Mouse (Mus musculus): Measurements from ENCODE around the gene Jtb. TPM values are rescaled to one million over a fixed set of nuclear protein-coding genes. Genes with fewer than 3 reads are reported as not detected.

Jtb gene
- total RNA-seq (2021) = 10 to 100 TPM; 62.8 to 64.6 TPM
- long read RNA-seq, experiment 1, transcript Jtb-201 (5 exons, 1,101 nt) = major isoform, 58 of 82 reads
- long read RNA-seq, experiment 1, partial matches to known transcripts = 6 of 82 reads
- long read RNA-seq, experiment 1, other reads (novel, unspliced or antisense) = 18 of 82 reads
- long read RNA-seq, experiment 2, transcript Jtb-201 (5 exons, 1,101 nt) = major isoform, 68 of 103 reads
- long read RNA-seq, experiment 2, partial matches to known transcripts = 10 of 103 reads
- long read RNA-seq, experiment 2, other reads (novel, unspliced or antisense) = 25 of 103 reads

DNA sequence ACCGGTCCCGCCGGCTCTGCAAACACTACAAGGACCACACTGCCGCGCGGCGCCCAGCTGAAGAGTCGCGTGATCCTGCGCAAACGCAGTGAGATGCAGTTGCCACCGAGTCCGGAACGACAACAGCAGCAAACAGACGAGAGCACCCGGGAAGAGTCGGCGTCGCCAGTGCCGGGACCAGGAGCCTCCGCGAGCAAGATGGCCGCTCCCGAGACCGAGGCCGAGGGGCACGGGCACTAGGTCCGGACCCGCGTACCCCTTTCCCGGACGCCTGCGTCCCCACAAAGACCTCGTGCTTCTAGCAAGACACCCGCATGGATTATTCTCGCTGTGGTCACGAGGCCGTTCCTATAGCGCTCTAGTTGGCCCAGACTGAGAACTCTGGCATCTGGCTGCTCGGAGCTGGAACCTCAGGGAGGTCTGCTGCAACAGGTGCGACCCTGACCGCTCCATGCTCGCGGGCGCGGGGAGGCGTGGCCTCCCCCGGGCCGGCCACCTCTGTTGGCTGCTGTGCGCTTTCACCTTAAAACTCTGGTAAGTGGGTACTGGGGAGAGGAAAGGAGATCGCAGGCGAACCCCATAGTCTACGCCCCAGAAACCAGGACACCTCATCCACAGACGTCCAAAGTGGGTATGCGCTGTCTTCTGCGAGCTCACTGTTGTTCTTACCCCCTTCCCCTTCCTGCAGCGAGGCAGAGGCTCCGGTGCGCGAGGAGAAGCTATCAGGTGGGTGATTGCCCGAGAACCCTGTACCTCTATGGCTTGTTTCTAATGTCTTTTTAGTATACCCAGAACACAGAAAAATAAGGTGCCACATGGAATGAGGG is at the start of gene Jtb:
Gene Jtb (plus strand): TSS at position 91 of the 827 bp plus-strand sequence.
- DNase-seq (ENCODE audit: low spot score in 2 of 2) = peak; percentile 66 to 86

DNA sequence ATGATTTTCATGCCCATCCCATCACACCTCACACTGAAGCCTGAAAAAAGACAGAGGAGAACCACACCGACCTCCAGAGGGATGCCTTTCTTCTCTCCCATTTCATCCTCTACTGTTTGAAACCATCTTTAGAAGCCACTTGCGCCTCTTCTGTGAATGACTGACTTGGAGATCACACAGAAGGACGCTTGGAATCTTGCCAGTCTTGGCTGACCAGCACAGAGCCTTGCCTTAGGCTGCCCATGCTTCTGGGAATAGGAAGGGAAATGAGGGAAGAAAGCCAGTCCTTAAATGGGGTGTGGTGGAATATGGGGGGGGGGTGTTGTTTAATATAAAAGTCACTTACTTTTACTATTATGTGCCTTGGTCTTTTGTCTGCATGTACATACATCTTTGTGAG is 47.8 kb upstream of the Jtb start:
- DNase-seq (ENCODE audit: low spot score in 2 of 2) = no peak

DNA sequence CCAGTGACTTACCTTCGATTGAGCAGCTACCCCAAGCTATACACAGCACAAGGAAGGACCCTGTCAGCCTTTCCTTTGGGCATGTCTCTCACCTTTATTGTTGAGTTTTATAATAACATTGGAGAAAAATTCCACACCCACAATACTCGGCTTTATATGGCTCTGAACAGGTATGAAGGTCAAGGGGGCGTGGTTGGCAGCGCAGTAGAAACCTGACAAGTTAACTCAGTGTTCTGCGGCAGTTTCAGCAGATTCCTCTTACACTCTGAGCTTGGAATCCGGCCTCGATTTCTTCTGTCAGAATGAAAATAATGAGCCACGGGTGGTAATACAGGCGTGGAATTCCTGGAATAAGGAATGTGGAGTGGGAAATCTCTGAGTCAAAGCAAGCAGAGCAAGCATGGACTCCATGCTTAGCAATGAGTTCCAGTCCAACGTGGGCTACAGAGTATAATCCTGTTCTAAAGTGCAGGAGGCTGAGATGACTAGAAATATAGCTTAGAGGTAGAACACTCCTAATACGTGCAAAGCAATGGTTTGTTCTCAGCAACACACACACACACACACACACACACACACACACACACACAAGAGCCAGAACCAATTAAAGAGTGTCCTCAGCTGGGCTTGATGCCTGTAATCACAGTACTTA is 40.4 kb upstream of the Jtb start:
- DNase-seq (ENCODE audit: low spot score in 2 of 2) = no peak

DNA sequence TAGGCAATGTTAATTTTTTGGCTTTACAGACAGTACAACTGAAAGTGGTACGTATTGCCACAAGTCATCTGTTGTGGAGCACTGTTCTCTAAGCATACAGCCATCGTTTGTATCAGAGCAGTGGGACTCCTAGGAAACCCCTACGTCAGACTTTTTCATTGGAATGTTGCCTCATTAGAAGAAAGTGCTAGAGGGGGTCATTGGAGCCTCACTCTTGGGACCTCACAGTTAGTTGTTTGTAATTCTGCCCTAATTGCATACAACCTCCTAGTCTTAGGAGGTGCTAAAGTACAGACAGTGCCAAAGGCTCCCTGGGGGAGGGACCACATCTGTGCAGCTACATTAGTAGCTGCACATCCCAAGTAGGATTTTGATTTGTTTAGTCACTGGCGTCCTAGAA is 36.6 kb upstream of the Jtb start:
- DNase-seq (ENCODE audit: low spot score in 2 of 2) = no peak

DNA sequence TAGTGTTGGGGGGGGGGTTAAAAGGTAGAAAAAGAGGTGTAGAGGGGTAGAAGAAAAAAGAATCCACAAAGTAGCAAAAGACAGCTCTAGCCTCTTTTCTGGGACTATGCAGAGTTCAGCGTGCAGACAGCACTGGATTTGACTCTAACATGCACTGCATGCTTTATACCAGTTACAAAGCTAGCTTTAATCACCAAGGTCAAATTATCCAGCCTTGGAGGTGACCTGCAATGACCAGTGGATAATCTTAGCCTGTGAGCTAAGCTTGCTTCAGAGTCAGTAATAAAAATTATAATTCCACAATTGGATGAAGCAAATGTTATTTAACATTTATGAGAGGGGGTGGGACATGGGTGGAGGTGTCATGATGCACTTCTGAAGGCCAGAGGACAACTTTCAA is 35.8 kb upstream of the Jtb start:
- DNase-seq (ENCODE audit: low spot score in 2 of 2) = no peak

DNA sequence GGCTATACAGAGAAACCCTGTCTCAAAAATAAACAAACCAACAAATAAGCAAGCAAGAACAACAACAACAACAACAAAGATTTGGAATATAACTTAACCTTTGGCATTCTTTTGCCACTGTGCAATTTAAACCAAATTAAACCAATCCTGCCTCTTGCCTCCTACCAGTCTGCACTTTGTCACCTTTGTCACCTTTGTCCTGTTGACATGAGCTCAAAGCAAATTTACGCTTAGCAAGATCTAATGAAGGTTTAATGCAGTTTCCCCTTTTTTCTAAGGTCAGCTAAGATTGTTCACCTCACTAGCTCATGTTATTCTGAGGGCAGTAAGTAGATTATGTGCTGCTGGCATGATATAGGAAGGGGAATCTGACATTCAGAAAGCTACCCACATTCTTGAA is 33.8 kb upstream of the Jtb start:
- no peak for DNase-seq (ENCODE audit: low spot score in 2 of 2)

DNA sequence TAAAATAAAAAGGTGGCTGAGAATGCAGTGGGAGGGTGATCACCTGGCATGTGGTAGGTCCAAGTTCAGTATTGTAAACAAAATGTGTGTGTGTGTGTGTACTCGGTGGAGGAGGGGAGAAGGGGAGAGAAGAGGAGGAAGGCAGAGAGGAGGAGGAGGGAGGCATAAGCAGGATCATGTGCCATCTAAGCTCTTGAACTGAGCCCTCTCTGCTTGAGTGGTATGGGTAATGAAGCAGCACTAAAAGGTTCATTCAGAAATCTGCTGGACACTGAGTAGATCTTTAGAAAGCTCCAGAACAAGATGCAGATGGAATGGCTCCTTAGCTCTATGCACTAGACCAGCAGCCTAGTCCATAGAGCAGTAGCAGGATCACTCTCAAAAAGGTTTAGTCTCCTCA is 28.5 kb upstream of the Jtb start:
- no peak for DNase-seq (ENCODE audit: low spot score in 2 of 2)

DNA sequence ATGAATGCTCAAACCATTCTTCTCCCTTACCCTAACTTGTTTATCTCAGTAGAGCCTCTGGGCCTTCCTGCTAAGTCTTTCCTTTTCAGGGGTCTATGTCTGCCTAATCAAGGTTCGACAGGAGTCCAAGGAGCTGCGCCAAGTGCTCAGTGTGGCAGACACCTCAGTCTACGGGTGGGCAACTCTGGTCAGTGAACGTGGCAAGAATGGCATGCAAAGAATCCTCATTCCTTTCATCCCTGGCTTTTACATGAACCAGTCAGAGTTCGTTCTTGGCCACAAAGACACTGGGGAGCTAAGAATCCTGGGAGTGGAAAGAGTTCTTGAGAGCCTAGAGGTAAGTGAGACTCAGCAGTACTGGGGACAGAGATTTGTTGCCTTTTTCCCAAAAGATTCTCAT is 27.8 kb upstream of the Jtb start:
- no peak for DNase-seq (ENCODE audit: low spot score in 2 of 2)

DNA sequence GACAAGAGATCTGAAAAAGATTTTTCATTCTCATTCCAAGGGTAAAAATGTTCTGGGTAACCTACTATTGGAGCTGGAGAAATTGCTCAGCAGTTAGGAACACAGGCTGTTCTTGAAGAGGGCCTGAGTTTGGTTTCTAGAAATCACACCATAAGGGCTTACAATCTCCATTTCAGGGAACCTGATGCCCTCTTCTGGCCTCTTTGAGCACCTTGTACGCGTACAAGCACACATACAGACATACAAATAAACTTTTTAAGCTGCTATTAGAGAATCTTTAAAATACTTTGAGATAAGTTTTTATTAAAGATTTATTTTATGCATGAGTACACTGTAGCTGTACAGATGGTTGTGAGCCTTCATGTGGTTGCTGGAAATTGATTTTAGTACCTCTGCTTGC is 26.8 kb upstream of the Jtb start:
- no peak for DNase-seq (ENCODE audit: low spot score in 2 of 2)

DNA sequence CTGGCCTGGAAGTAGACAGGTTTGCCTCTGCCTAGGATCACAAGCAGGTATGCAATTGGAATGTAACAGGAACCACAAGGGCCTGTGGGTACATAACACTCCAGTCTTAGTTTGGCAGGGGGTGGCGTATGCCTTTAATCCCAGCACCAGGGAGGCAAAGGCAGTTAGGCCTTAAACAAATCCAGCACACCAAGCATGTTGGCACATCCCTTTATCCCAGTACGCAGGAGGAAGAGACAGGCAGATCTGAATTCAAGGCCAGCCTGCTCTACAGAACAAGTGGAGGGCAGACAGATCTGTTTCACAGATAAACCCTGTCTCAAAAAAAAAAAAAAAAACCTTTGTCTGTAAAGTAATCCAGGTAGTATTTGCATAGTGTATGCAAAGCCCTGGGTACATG is 22.7 kb upstream of the Jtb start:
- DNase-seq (ENCODE audit: low spot score in 2 of 2) = no peak

DNA sequence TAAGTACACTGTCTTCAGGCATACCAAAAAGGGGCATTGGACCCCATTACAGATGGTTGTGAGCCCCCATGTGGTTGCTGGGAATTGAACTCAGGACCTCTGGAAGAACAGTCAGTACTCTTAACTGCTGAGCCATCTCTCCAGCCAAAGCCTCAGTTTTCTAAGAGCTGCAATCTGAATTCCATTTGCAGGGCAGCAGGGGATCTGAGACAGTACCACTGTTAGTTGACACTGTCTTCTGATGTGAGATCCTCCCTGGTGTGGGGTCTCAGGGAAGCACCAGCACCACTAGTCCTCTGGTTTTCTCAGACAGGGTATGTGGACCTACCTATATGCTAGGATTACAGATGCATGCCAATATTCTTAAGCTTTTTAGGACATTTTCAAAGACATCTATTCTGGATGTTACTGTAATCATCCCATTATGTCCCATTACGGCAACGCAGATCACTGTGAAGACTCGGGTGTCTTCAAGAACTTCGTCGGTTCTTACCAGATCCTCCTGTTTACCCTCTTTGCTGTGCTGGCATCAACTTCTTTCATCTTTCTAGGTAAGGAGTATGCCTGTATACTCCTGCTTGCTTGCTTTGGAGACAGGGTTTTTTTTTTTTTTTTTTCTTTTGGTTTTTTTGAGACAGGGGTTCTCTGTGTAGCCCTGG is 21.4 kb upstream of the Jtb start:
- no peak for DNase-seq (ENCODE audit: low spot score in 2 of 2)

DNA sequence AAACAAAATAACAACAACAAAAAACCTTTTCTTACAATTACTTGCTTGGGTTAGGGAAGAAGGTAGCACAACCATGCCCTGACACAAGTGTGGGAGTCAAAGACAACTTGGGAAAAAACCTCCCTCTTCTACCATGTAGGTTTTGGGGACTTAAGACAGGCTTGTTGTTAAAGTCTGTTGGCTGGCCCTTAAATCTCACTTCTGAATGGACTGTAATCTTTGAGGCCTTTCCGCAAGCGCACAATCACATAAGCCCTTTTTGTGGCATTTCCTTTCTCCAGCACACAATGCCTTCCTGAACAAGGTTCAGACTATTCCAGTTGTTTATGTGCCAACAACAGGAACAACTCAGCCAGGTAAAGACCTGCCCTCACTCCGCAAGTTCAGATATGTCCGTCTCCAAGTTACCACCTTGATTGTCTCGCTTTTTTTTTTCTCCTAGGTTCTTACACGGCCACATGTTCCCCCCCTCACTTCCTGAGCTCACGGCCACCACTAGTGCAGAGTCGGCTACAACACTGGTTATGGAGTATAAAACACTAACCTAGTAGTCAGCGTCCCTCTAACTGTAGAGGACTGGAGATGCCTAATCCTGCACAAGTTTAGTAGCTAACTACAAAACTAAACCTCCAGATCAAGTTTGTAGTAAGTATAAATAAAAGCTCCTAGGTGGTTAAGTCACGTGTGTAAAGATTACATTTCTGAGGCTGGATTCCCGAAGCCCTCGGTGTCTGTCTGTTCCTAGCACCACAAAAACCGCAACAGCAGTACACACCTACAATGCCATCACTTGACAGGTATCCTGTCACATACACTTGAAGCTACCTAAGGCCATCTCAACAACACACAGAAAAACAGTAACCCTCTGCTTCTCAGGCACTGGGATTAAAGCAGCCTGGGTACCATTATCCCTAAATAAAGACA is 19.7 kb upstream of the Jtb start:
- no peak for DNase-seq (ENCODE audit: low spot score in 2 of 2)

DNA sequence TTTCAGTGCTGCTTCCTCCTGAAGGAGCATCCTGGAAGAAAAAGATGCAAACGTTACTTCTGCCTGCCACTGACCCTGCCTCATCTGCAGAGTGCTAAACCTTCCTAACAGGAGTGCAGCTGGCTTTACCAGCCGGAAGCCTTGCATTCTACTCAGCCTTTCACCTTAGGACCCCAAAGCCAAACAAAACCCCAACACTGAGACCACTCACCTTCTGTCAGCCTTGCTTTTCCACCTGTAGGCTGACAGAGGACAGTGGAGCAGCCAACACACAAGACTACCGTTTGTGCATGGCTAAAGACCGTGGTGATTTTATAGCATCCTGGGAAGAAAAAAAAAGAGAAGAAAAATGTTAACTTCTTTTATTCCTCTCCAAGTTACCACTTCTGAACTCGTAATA is 18.7 kb upstream of the Jtb start:
- no peak for DNase-seq (ENCODE audit: low spot score in 2 of 2)

DNA sequence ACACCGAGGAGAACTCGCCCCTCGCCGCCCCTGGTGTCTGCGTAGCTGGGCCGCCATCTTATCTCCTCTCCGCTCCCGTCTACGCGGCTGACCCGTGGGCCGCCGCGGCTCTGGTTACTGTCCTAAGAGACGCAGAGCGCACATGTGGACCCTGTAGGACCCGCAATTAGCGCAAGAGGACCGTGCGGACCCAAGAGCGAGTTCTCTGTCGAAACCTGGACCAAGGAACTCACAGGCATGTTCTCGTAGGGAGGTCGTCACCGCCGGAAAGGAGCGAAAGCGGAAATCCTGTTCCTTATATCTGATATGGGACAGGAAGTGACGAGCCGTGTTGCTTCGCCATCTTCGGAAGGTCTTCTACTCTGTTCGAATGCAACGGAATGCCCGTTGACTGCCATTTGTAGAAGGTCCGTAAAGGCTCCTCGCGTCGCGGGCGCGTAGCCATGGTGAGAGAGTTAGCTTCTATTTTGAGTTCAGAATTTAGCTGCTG is 18.0 kb upstream of the Jtb start, which contains the start of the genes Rps27 and Rab13:
Gene Rps27 (minus strand): TSS at position 275 of the 490 bp plus-strand sequence.
Gene Rab13 (plus strand): TSS at position 319 of the 490 bp plus-strand sequence.
- peak; percentile 64 to 76 for DNase-seq (ENCODE audit: low spot score in 2 of 2)

DNA sequence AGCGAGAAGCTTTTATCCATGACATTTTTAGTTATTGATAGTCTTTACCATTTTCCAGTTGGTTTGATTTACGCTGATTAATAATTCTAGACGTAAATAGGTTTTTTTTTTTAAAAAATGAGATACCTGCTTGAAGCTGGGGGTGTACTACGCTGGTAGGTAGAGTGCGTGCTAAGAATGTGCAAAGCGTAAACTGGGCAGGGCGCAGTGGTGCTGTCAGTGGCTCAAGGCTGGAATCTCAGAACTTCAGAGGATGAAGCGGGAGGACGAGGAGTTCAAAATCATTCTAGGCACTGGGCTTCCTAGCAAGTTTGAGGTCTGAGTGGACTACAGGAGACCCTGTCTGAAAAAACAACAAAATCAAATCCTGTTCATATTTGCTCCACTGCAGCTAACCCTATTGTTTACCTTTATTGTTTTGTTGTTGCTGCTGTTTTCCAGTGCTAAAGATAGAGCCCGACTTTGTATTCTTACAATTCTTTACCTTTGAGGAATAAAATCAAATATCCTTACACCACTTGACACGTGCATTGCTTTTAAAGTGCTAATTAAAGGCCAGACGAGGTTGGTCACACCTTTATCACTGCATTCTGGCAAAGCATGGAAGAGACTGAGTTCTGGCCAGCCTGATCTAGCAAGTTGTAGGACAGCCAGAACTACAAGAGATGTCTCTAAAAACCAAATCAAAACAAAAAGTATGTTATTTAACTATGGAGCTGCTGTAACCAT is 17.3 kb upstream of the Jtb start:
- DNase-seq (ENCODE audit: low spot score in 2 of 2) = no peak

DNA sequence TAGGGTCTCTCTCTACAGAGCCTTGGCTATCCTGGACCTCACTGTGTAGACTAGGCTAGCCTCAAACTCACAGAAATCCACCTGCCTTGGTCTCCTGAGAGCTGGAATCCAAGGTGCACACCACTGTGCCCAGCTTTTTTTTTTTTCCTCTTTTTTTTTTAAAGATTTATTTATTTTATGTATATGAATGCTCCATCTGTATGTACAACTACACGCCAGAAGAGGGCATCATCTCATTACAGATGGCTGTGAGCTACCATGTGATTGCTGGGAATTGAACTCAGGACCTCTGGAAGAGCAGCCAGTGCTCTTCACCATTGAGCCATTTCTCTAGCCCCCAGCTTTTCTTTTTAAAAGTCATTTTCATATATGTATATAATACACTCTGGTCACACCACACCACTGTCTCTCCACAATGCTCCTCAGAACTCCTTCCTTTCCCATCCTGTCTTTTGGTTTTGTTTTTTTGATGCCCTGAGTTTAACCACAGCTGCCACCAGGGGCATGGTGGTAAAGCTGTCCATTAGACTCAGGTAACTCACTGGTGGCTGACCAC is 15.5 kb upstream of the Jtb start:
- no peak for DNase-seq (ENCODE audit: low spot score in 2 of 2)

DNA sequence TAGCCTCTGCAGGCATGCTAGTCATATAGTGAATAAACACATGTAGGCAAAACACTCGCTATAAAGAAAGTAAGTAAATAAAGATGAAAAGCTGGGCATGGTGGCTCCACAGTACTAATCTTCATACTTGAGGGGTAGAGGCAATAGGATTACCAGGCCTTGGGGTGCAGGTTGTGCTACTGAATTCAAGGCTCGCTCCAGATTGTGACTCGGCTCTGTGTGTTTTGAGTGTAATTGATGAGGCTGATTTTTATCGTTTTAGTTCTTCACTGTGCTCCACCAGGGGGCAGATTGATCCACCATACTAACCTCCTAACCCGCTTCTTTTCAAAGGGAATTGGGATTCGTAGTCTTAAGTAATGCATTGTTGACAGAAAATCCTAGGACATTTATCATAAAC is 11.3 kb upstream of the Jtb start:
- DNase-seq (ENCODE audit: low spot score in 2 of 2) = peak in 1 of 2 experiments; percentile 28

DNA sequence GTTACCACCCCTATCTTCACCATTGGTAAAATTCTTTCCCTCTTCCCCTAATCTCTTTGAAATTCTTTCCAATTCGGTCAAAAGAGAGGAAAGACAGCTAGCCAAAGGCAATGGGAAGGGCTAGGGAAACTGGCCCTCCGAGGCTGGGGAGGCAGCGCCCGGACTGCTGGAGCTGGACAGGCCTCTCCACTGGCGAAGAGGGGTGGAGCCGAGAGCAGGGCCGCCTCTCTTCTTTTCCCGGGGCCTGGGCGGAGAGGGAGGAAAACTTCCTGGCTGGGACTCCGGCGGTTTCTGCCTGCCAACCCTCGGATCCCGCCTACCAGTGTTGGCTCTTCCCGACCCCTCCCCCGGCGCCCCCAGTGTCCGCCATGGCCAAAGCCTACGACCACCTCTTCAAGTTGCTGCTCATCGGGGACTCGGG is 10.9 kb upstream of the Jtb start:
- peak; percentile 62 to 69 for DNase-seq (ENCODE audit: low spot score in 2 of 2)

DNA sequence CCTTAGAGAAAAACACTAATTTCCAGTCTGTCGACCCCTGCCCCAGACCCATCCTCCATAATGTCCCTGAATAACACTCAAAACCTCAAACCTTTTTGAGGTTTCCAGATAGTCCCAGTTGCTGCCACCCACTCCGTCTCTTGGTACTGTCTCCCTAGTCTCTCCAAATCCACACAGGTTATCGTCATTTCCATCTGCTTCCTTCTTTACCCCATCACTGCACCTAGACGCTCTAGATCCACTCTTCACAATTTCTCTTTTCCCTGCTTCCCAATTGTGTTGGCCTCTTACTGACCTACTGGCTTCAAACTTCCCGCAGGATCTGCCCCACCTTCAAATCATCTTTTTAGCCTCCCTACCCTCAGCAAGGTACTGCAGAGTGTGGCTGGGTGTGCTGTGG is 10.3 kb upstream of the Jtb start:
- DNase-seq (ENCODE audit: low spot score in 2 of 2) = no peak

Data from adrenal gland, postnatal 4 days (tissue).